Mouse (Mus musculus) left cerebral cortex, postnatal 36 days (tissue): Measurements from ENCODE around the gene Fgfr2. TPM values are rescaled to one million over a fixed set of nuclear protein-coding genes. Genes with fewer than 3 reads are reported as not detected.

Experiments
- DNase-seq, 2 experiments: peaks; one replicate each; pipeline ENCODE4 v3.0.0; 2021 to 2022; ENCODE audit warnings: low spot score in 2 of 2, mixed read lengths in 1 of 2
- intact Hi-C: fragments of 180-260 bp; cut with DNase I; formaldehyde crosslinking; loops from one replicate; pipeline ENCODE4 v1.15.1; 2025
- total RNA-seq, 2 experiments: library from RNA; stranded (reverse); gene quantifications; 2 replicates each; pipeline ENCODE4 v1.2.3; 2021

The Fgfr2 gene
- total RNA-seq, 2 experiments from 2014 or later: 41.6 to 46.6 TPM

- no peak for DNase-seq
- intact Hi-C loops: no loop called here
These were observed 777.6 kb downstream of the Fgfr2 start for GRCm38 (mm10) chr7:132345526-132346070.

- intact Hi-C loops: no loop called here
- DNase-seq: no peak
These were observed 778.5 kb downstream of the Fgfr2 start for GRCm38 (mm10) chr7:132344606-132345005.

GRCm38 (mm10) chr7:132343900-132344299 is 779.2 kb downstream of the Fgfr2 start:
- intact Hi-C loops: no loop called here
- no peak for DNase-seq

- no peak for DNase-seq
- intact Hi-C loops: no loop called here
These were observed 780.0 kb downstream of the Fgfr2 start for GRCm38 (mm10) chr7:132343146-132343545.

GRCm38 (mm10) chr7:132339041-132339839 is 783.9 kb downstream of the Fgfr2 start:
- intact Hi-C loops: no loop called here
- DNase-seq: no peak

GRCm38 (mm10) chr7:132338350-132338749 is 784.8 kb downstream of the Fgfr2 start:
- no peak for DNase-seq
- intact Hi-C loops: no loop called here

GRCm38 (mm10) chr7:132337268-132337917 is 785.8 kb downstream of the Fgfr2 start:
- DNase-seq: no peak
- intact Hi-C loops: no loop called here

- intact Hi-C loops: no loop called here
- peak in 1 of 2 experiments; percentile 19 for DNase-seq
These were observed 786.4 kb downstream of the Fgfr2 start for GRCm38 (mm10) chr7:132336781-132337180.

- intact Hi-C loops: no loop called here
- no peak for DNase-seq
These were observed 787.8 kb downstream of the Fgfr2 start for GRCm38 (mm10) chr7:132335367-132335766.

GRCm38 (mm10) chr7:132333078-132333477 is 790.1 kb downstream of the Fgfr2 start:
- no peak for DNase-seq
- intact Hi-C loops: no loop called here

GRCm38 (mm10) chr7:132332176-132332575 is 791.0 kb downstream of the Fgfr2 start:
- DNase-seq: no peak
- intact Hi-C loops: no loop called here

- intact Hi-C loops: no loop called here
- no peak for DNase-seq
These were observed 793.0 kb downstream of the Fgfr2 start for GRCm38 (mm10) chr7:132330179-132330578.

GRCm38 (mm10) chr7:132328648-132329047 is 794.5 kb downstream of the Fgfr2 start:
- intact Hi-C loops: no loop called here
- no peak for DNase-seq

- DNase-seq: no peak
- intact Hi-C loops: no loop called here
These were observed 797.4 kb downstream of the Fgfr2 start for GRCm38 (mm10) chr7:132325549-132326331.

- intact Hi-C loops: no loop called here
- DNase-seq: no peak
These were observed 799.7 kb downstream of the Fgfr2 start for GRCm38 (mm10) chr7:132323430-132323829.

- DNase-seq: no peak
- intact Hi-C loops: no loop called here
These were observed 801.7 kb downstream of the Fgfr2 start for GRCm38 (mm10) chr7:132321392-132321958.

- DNase-seq: peak in 1 of 2 experiments; percentile 69
- intact Hi-C loops: loop anchor here (5.0 kb wide), 5 partner anchors 55 to 235 kb away; no protein-coding TSS in a partner anchor
These were observed 806.1 kb downstream of the Fgfr2 start, which contains the start of gene Chst15 for GRCm38 (mm10) chr7:132317036-132317541. Gene Chst15, minus strand, starts transcription at chr7:132317228.

GRCm38 (mm10) chr7:132316101-132317035 is 806.8 kb downstream of the Fgfr2 start:
- peak; percentile 70 to 80 for DNase-seq
- intact Hi-C loops: loop anchor here (5.0 kb wide), 5 partner anchors 56 to 236 kb away; no protein-coding TSS in a partner anchor
